23 mouse cellular contexts compared by ENCODE assay signal in genomic region chr6:54157097-54157496, GRCm38 (mm10).
"Had no signal": no experiment of that assay in that cellular context is flagged by ENCODE, and none has a peak within 500 bp of the region (broad histone marks: within the 10 kb centered on the region; RNA-seq: fewer than 3 reads in every experiment).

No protein-coding gene starts in this region.

- H3K36me3 ChIP-seq: heart, embryonic 10.5 days; heart, embryonic 13.5 days; heart, embryonic 15.5 days; hindbrain, embryonic 13.5 days; hindbrain, embryonic 15.5 days; kidney, embryonic 15.5 days; limb, embryonic 13.5 days; limb, embryonic 15.5 days; liver, embryonic 12.5 days had no signal

- H3K9me3 ChIP-seq: heart, embryonic 10.5 days; heart, embryonic 13.5 days; heart, embryonic 15.5 days; hindbrain, embryonic 13.5 days; hindbrain, embryonic 15.5 days; kidney, embryonic 15.5 days; limb, embryonic 13.5 days; limb, embryonic 15.5 days; liver, embryonic 12.5 days had no signal

- DNase-seq: gastrocnemius, adult 2 months; gastrocnemius, postnatal 10 days; gastrocnemius, postnatal 25 days; heart, adult 18-20 months; heart, postnatal 14 days; heart, postnatal 36 days; kidney, adult 11 months; kidney, adult 9 months; kidney, postnatal 14 days; kidney, postnatal 36 days; layer of hippocampus, adult 9-11 months; layer of hippocampus, postnatal 36 days; left cerebral cortex, postnatal 4 days had no signal

- H3K4me2 ChIP-seq: heart, embryonic 13.5 days; heart, embryonic 15.5 days; hindbrain, embryonic 13.5 days; hindbrain, embryonic 15.5 days; kidney, embryonic 15.5 days; limb, embryonic 13.5 days; limb, embryonic 15.5 days; liver, embryonic 12.5 days had no signal

- H3K4me3 ChIP-seq: gastrocnemius, adult 2 months; heart, embryonic 10.5 days; heart, embryonic 13.5 days; heart, embryonic 15.5 days; hindbrain, embryonic 13.5 days; hindbrain, embryonic 15.5 days; kidney, embryonic 15.5 days; limb, embryonic 13.5 days; limb, embryonic 15.5 days; liver, embryonic 12.5 days had no signal

- H3K4me1 ChIP-seq: limb, embryonic 15.5 days had no signal

- H3K27me3 ChIP-seq: heart, embryonic 13.5 days; heart, embryonic 15.5 days; hindbrain, embryonic 13.5 days; hindbrain, embryonic 15.5 days; kidney, embryonic 15.5 days; limb, embryonic 13.5 days; limb, embryonic 15.5 days; liver, embryonic 12.5 days had no signal

- ATAC-seq: hindbrain, postnatal 0 days; liver, embryonic 12.5 days had no signal
